Mouse (Mus musculus): ENCODE measurements around the gene Htra2. TPM values are rescaled to one million over a fixed set of nuclear protein-coding genes. Genes with fewer than 3 reads are reported as not detected.

Gene Htra2
- polyA plus RNA-seq, 1 experiment from 2014 or later = 41.0 TPM

DNA sequence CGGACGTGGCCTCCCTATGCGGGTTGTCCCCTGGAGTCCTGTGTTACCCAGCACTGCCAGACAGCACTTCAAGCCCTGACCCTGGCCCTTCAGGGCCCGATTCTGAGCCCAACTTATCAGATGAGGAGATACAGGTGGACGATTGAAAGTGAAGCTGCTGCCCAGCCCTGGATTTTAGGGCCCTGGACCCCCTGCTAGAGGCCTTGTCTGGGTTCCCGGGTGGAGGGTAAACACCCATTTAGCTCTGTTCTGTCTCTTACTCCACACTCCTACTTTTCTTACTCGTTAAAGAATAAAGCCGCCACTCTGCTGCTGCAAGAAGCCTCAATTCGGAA lies 32.8 kb upstream of the Htra2 start:
- no peak overlapping the region for H3K9ac ChIP-seq (replicated peaks; ENCODE audit: low read depth, low read length)
- peak overlapping the region; percentile 25 for H3K4me2 ChIP-seq (replicated peaks; ENCODE audit: low read depth, low read length)
- WGBS = 13% methylated on average over 9 of the region's 9 CpGs
- no peaks in the 10 kb centered on the region for H3K9me3 ChIP-seq (ENCODE audit: control insufficient read depth, low read depth, low read length)
- ATAC-seq (ENCODE audit: insufficient number of reproducible peaks, insufficient read depth, low FRiP score, low read depth) = no peak
- H3K4me3 ChIP-seq (ENCODE audit: low read depth, low read length) = peak overlapping the region; percentile 18; the same call in 1 of the 2 replicates
- H3K4me1 ChIP-seq (ENCODE audit: control insufficient read depth, insufficient read depth, low read length) = 0 out of 2 replicates have a peak, but pooled peaks cover 4% of the 10 kb centered on the region
- no peak overlapping the region for H3K27ac ChIP-seq (ENCODE audit: low read length)
- H3K27me3 ChIP-seq (ENCODE audit: control insufficient read depth, insufficient read depth, low read length) = peaks cover 47% of the 10 kb centered on the region
- H3K36me3 ChIP-seq (ENCODE audit: control insufficient read depth, insufficient read depth, low read length) = no peaks in the 10 kb centered on the region

DNA sequence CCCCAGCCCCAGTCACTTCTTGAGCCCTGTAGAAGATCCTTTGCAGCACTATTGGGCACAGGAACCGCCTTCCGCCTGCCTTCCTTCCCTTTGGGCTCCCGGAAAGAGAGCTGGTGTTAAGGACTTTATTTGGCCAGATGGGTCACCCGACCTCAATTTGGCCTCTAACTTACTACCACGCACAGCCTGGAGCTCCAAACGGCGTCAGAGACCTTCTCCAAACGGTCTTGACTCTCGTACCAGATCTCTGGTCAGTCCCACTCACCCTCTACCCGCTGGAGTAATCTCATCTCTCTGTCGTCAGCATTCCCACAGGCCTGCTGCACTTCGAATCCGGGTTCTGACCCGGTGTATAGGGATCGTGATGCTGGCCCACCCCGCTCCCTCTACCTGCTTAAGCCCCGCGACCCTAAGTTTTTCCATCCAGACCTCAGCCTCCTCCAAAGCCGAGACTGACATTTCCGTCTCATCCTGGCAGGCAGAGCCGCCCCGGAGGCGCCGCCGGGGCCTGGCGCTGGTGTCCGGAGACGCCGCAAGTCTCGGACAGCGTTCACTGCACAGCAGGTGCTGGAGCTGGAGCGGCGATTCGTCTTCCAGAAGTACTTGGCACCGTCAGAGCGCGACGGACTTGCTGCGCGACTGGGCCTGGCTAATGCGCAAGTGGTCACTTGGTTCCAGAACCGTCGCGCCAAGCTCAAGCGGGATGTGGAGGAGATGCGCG lies 32.3 kb upstream of the Htra2 start:
- Histone ChIP-seq H3K4me1 (ENCODE audit: control insufficient read depth, insufficient read depth, low read length) (0 out of 2 replicates have a peak, but pooled peaks cover 4% of the 10 kb centered on the region), H3K9me3 (ENCODE audit: control insufficient read depth, low read depth, low read length) (no peaks in the 10 kb centered on the region), H3K9ac (replicated peaks; ENCODE audit: low read depth, low read length) (no peak overlapping the region), H3K36me3 (ENCODE audit: control insufficient read depth, insufficient read depth, low read length) (no peaks in the 10 kb centered on the region), H3K27ac (ENCODE audit: low read length) (no peak overlapping the region), H3K4me2 (replicated peaks; ENCODE audit: low read depth, low read length) (peak overlapping the region; percentile 25), H3K27me3 (ENCODE audit: control insufficient read depth, insufficient read depth, low read length) (peaks cover 51% of the 10 kb centered on the region), H3K4me3 (ENCODE audit: low read depth, low read length) (peak overlapping the region; percentile 18; the same call in 1 of the 2 replicates)
- WGBS = 4% methylated on average over 47 of the region's 47 CpGs
- no peak for ATAC-seq (ENCODE audit: insufficient number of reproducible peaks, insufficient read depth, low FRiP score, low read depth)

DNA sequence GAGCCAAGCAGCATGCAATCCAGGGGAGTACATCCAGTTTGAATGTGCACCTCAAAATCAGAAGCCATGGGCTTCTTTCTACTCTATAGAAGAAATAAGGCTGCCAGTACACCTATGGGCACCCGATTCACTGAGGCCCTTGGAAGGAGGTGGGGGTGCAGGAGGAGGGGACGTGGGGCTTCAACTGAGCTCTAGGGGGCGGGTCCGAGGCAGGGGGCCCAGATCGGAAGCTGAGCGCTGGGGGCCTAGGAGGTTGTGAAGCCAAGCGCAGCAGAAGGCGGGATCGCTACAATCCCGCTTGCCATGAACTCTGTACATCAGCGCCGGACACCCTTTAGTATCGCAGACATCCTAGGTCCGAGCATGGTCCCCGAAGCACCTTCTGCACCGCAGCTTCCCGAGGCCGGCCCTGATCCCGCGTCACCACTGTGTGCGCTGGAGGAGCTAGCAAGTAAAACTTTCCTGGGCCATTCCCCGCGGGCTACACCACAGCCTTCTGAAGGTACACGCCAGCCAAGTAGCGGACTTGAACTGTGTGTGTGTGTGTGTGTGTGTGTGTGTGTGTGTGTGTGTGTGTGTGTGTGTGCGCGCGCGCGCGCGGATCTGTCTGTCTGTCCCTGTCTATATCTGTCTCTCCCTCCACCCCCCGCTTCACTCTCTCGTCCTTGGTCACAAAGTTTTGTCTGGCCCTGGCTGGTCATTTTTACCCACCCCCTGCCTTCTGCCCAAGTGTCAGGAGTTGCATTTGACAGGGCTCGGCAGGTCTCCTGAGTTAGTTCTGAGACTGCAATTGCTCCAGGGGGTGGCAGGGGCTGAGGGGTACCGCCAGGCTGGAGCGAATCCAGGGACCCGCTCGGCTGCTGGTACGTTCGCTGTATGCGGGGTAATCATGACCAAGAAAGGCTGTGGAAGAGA lies 31.3 kb upstream of the Htra2 start, which contains the start of gene Lbx2:
Lbx2 (plus strand) TSS at position 247 of the 915 bp plus-strand sequence.
- Histone ChIP-seq H3K9ac (replicated peaks; ENCODE audit: low read depth, low read length) (no peak within 1 kb of the TSS), H3K27me3 (ENCODE audit: control insufficient read depth, insufficient read depth, low read length) (peaks cover 52% of the 10 kb centered on the region), H3K4me2 (replicated peaks; ENCODE audit: low read depth, low read length) (peak within 1 kb of the TSS; percentile 25; the same call in 1 of the 2 replicates), H3K36me3 (ENCODE audit: control insufficient read depth, insufficient read depth, low read length) (no peaks in the 10 kb centered on the region), H3K4me3 (ENCODE audit: low read depth, low read length) (peak within 1 kb of the TSS; percentile 18; the same call in 1 of the 2 replicates), H3K4me1 (ENCODE audit: control insufficient read depth, insufficient read depth, low read length) (0 out of 2 replicates have a peak, but pooled peaks cover 4% of the 10 kb centered on the region), H3K27ac (ENCODE audit: low read length) (no peak within 1 kb of the TSS), H3K9me3 (ENCODE audit: control insufficient read depth, low read depth, low read length) (no peaks in the 10 kb centered on the region)
- 3% methylated on average over 37 of the region's 42 CpGs for WGBS
- no peak for ATAC-seq (ENCODE audit: insufficient number of reproducible peaks, insufficient read depth, low FRiP score, low read depth)

DNA sequence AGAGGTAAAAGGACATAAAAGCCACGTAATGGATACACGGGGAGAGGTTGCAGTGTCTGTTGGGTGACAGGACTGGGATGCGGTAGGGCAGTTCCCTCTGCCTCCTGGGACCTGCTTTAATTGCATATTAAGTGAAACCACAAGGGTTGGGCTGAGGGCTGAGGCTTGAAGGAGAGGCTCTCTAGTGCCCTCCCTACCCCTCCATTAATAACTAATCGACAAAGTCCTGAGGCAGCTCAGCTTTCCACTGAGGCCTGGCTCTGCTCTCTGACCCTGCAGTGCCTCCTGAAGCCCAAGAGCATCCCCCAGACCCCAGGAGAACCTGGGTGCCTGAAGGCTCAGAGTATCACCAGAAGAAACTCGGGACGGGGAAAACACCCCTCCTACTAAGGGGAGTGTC lies 29.4 kb upstream of the Htra2 start:
- H3K9me3 ChIP-seq (ENCODE audit: control insufficient read depth, low read depth, low read length) = no peaks in the 10 kb centered on the region
- peaks cover 52% of the 10 kb centered on the region for H3K27me3 ChIP-seq (ENCODE audit: control insufficient read depth, insufficient read depth, low read length)
- H3K4me2 ChIP-seq (replicated peaks; ENCODE audit: low read depth, low read length) = no peak overlapping the region
- no peak overlapping the region for H3K9ac ChIP-seq (replicated peaks; ENCODE audit: low read depth, low read length)
- H3K4me3 ChIP-seq (ENCODE audit: low read depth, low read length) = no peak overlapping the region
- no peak for ATAC-seq (ENCODE audit: insufficient number of reproducible peaks, insufficient read depth, low FRiP score, low read depth)
- 10% methylated on average over 6 of the region's 6 CpGs for WGBS
- H3K27ac ChIP-seq (ENCODE audit: low read length) = no peak overlapping the region
- 0 out of 2 replicates have a peak, but pooled peaks cover 4% of the 10 kb centered on the region for H3K4me1 ChIP-seq (ENCODE audit: control insufficient read depth, insufficient read depth, low read length)
- H3K36me3 ChIP-seq (ENCODE audit: control insufficient read depth, insufficient read depth, low read length) = peaks cover 5% of the 10 kb centered on the region; the same call in 1 of the 2 replicates

DNA sequence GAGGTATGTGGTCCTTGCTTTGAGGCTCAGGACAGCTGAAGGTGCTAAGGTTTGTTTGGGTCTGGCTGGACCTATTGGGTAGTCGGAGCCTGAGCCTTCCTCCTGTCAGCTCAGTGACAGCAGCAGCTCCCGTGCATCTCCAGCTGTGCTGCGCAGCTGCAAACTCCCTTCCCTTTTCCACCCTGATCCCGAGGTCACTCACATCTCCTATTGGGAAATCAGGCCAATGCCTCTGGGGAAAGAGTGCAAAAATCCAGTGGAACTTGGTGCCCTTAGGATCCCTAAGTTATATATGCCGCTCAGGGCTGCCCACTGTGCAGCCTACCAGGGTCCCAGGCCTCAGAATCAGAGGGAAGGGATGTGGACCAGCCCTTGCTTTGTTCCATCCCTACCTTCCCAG lies 28.4 kb upstream of the Htra2 start:
- Histone ChIP-seq H3K9ac (replicated peaks; ENCODE audit: low read depth, low read length) (no peak overlapping the region), H3K4me3 (ENCODE audit: low read depth, low read length) (no peak overlapping the region), H3K4me2 (replicated peaks; ENCODE audit: low read depth, low read length) (no peak overlapping the region), H3K9me3 (ENCODE audit: control insufficient read depth, low read depth, low read length) (no peaks in the 10 kb centered on the region), H3K36me3 (ENCODE audit: control insufficient read depth, insufficient read depth, low read length) (peaks cover 5% of the 10 kb centered on the region; the same call in 1 of the 2 replicates), H3K4me1 (ENCODE audit: control insufficient read depth, insufficient read depth, low read length) (0 out of 2 replicates have a peak, but pooled peaks cover 7% of the 10 kb centered on the region), H3K27ac (ENCODE audit: low read length) (no peak overlapping the region), H3K27me3 (ENCODE audit: control insufficient read depth, insufficient read depth, low read length) (peaks cover 45% of the 10 kb centered on the region)
- ATAC-seq (ENCODE audit: insufficient number of reproducible peaks, insufficient read depth, low FRiP score, low read depth) = no peak
- WGBS = 16% methylated on average over 5 of the region's 5 CpGs

DNA sequence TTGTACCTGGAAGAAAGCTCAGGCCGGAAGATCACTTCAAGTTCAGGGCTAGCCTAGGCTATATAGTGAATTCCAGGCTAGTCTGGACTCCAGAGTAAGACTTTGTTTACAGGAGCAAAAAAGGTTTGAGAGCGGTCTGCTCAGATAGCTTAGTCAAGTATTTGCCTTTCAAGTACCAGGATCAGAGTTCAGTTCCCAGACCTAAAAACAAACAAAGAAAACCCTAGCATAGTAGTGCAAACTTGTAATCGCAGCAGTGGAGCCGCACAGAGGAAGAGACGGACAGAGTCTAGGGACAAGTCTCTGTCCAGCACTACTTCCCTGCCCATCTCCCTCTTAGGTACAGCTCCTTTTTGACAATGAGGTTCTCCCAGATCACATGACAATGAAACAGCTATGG lies 25.1 kb upstream of the Htra2 start:
- H3K9me3 ChIP-seq (ENCODE audit: control insufficient read depth, low read depth, low read length) = no peaks in the 10 kb centered on the region
- H3K4me3 ChIP-seq (ENCODE audit: low read depth, low read length) = no peak overlapping the region
- H3K4me2 ChIP-seq (replicated peaks; ENCODE audit: low read depth, low read length) = no peak overlapping the region
- H3K27me3 ChIP-seq (ENCODE audit: control insufficient read depth, insufficient read depth, low read length) = peaks cover 27% of the 10 kb centered on the region
- ATAC-seq (ENCODE audit: insufficient number of reproducible peaks, insufficient read depth, low FRiP score, low read depth) = no peak
- peaks cover 5% of the 10 kb centered on the region; the same call in 1 of the 2 replicates for H3K36me3 ChIP-seq (ENCODE audit: control insufficient read depth, insufficient read depth, low read length)
- H3K4me1 ChIP-seq (ENCODE audit: control insufficient read depth, insufficient read depth, low read length) = peaks cover 5% of the 10 kb centered on the region; the same call in 1 of the 2 replicates
- no peak overlapping the region for H3K9ac ChIP-seq (replicated peaks; ENCODE audit: low read depth, low read length)
- no peak overlapping the region for H3K27ac ChIP-seq (ENCODE audit: low read length)
- 92% methylated on average over 5 of the region's 5 CpGs for WGBS

DNA sequence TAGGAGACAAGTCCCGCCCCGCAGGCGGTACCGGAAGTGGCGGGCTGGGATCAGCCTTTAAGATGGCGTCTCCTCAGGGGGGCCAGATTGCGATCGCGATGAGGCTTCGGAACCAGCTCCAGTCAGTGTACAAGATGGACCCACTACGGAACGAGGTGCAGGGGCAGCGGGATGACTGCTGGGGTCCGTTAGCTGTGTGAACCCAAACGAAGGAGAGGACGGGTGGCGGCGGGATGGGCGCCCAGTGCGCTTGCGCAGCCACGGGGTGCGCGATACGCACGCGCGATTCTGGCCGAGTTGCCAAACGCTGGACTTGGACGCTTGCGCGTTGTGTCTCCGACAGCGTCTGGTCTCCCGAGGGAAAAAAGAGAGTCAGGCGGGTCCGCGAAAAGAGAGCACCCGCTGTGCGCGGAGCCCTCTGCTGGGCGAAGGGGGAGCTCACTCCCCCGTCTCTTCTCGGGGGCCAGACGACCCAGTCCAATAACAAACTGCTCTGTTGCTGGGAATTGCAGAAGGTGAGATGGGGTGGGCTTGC lies 23.3 kb upstream of the Htra2 start:
- Histone ChIP-seq H3K36me3 (ENCODE audit: control insufficient read depth, insufficient read depth, low read length) (peaks cover 5% of the 10 kb centered on the region; the same call in 1 of the 2 replicates), H3K4me2 (replicated peaks; ENCODE audit: low read depth, low read length) (peak overlapping the region; percentile 78), H3K9me3 (ENCODE audit: control insufficient read depth, low read depth, low read length) (no peaks in the 10 kb centered on the region), H3K4me1 (ENCODE audit: control insufficient read depth, insufficient read depth, low read length) (peaks cover 5% of the 10 kb centered on the region; the same call in 1 of the 2 replicates), H3K27ac (ENCODE audit: low read length) (peak overlapping the region; percentile 77), H3K9ac (replicated peaks; ENCODE audit: low read depth, low read length) (peak overlapping the region; percentile 51), H3K4me3 (ENCODE audit: low read depth, low read length) (peak overlapping the region; percentile 71), H3K27me3 (ENCODE audit: control insufficient read depth, insufficient read depth, low read length) (peaks cover 27% of the 10 kb centered on the region)
- peak; percentile 92 for ATAC-seq (ENCODE audit: insufficient number of reproducible peaks, insufficient read depth, low FRiP score, low read depth)
- WGBS = under 1% methylated on average over 41 of the region's 46 CpGs
